Mouse (Mus musculus): ENCODE results near the gene Ippk. TPM values are rescaled to one million over a fixed set of nuclear protein-coding genes. Genes with fewer than 3 reads are reported as not detected.

Ippk gene
- polyA plus RNA-seq, 2 experiments from 2014 or later, result 3.9 to 7.1 TPM

DNA sequence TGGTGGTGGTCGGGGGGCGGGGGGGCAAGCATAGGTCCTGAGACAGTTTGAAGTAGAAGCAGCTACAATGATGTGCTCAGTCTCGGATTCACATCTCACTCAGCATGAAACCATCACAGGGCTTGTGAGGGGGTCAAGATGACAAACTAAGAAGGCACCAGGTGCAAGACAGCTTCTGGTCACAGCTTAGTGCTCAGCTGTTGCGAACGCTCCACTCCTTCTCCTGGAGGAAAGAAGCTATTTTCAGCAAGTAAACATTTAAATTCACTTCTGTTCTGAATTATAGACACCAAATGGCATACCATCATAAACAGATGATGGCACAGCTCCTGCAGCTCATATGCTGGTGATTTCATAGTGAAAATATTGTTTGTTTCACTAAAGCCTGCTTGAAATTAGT, 64.3 kb downstream of the Ippk start:
- no peak for ATAC-seq

DNA sequence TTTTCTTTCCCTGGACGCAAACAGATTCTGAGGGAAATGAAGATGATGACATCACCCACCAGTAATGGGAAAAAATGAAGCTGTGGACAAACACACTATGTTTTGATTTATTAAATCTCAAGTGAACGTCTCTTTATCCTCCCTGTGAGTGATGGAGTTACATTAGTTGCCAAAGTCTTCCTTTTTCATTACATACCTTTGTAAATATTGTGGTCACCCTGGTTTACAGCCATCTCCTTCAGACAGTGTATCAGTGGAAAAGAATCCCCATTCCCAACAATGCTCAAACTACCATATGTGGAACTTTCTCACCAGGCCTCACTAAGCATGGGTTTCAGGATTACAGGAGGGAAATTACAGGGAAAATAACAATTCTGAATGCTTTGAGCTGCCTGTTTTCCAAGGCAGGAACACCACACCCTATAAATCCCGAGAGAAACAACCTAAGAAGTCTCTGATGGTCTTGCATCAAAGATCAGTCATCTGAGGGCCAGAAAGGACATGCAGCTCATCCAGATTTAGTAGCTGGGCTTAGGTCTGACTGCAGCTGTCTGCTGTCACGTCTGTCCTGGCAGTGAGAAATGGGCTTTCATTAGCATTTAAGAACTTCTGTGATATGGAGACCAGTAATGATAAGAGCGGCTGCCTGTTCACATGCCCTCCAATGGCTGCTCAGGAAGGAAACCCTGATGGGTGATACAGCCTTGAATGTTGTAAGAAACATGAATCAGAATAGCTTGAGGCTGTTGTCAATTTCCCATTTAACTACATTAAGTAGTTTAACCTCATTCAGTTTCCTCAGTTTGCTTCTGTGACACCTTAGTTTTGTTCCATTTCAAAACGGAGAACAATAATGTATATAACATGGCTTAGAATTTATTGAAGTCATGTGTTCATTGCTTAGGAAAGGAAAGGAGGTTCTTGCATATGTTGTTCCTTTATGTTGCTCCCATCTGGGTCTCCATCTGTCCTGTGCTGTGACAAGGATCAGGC, 71.6 kb downstream of the Ippk start, which contains the start of gene Tes3-ps:
Tes3-ps (plus strand) TSS at position 943 of the 993 bp plus-strand sequence.
- ATAC-seq, result no peak

- ATAC-seq, result no peak
Observed at GRCm38 (mm10) chr13:49504510-49504909, 83.5 kb downstream of the Ippk start, which contains the start of gene Ecm2. Ecm2 (plus strand) TSS chr13:49504810.

DNA sequence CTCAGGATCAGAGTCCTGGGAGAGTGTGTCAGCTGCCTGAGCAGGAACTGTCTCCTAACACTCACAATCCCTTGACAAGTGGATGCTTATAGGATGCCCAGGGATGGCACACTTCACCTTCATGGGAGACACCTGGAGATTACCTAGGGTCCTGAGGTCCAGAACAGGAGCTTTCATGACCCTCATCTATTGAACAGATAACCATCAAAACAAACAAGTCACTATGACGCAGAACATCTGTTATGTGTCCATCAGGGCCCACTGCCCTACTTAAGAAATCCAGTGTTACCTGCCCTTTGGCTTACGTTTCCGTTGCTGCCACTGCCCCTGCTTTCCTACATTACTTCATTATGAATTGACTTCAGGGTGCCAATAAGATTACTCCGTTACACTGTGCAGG, 84.7 kb downstream of the Ippk start:
- ATAC-seq, result no peak

DNA sequence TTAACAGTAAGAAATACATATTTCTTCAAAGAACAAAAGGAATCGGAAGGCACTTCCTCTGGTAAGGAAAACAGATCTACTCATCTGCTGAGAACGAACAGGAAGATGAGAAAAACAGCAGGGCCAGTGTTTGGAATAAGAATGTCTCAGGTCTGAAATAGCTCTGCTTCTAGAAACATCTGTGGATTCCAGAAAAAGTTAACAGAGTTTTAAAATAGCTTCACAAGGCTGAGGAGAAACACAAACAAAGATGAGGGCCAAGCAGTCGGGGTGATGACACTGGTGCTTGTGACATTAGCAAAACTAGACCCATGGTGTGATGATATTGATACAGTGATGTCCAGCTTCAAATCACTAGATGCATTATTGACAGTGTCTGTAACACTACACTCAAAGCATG, 86.1 kb downstream of the Ippk start:
- no peak for ATAC-seq

Other genes starting within 250 kb of the Ippk start
- 10 to 100 TPM; 24.5 to 27.4 TPM for gene Ninj1, start 233.8 kb upstream of the Ippk start, polyA plus RNA-seq (2017; shearing (Covaris generic))
- 10 to 100 TPM; 49.7 to 55.4 TPM for gene Card19, start 205.2 kb upstream of the Ippk start, polyA plus RNA-seq (2017; shearing (Covaris generic))
- gene Susd3, start 172.5 kb upstream of the Ippk start, polyA plus RNA-seq (2017; shearing (Covaris generic)), result 10 to 100 TPM; 60.4 to 88.7 TPM
- gene Fgd3, start 100.9 kb upstream of the Ippk start, polyA plus RNA-seq (2017; shearing (Covaris generic)), result 10 to 100 TPM; 17.9 to 23.2 TPM
- 1 to 10 TPM; 5.9 to 6.1 TPM for gene Bicd2, start 79.7 kb upstream of the Ippk start, polyA plus RNA-seq (2017; shearing (Covaris generic))
- gene Tes3-ps, start 72.1 kb downstream of the Ippk start, polyA plus RNA-seq (2017; shearing (Covaris generic)), result 1 to 10 TPM; 5.2 to 8.4 TPM
- gene Ecm2, start 83.6 kb downstream of the Ippk start, polyA plus RNA-seq (2017; shearing (Covaris generic)), result under 1 TPM; 0.05 to 0.14 TPM
- gene Aspn, start 123.2 kb downstream of the Ippk start, polyA plus RNA-seq (2017; shearing (Covaris generic)), result not detected
- gene Omd, start 161.2 kb downstream of the Ippk start, polyA plus RNA-seq (2017; shearing (Covaris generic)), result 1 to 10 TPM in 1 of 2 experiments, under 1 TPM in 1; 0.28 to 1.1 TPM
- gene Ogn, start 186.8 kb downstream of the Ippk start, polyA plus RNA-seq (2017; shearing (Covaris generic)), result under 1 TPM; 0.16 to 0.30 TPM
- gene Cenpp, start 231.5 kb downstream of the Ippk start, polyA plus RNA-seq (2017; shearing (Covaris generic)), result 1 to 10 TPM; 3.0 to 4.0 TPM
- gene Nol8, start 231.8 kb downstream of the Ippk start, polyA plus RNA-seq (2017; shearing (Covaris generic)), result 10 to 100 TPM; 48.0 to 55.4 TPM

Data from CD4-positive, CD25-positive, alpha-beta regulatory T cell, adult 4 months (primary cell).